Mouse (Mus musculus) MEL (cell line): ENCODE measurements around the gene Pde7b. TPM values are rescaled to one million over a fixed set of nuclear protein-coding genes. Genes with fewer than 3 reads are reported as not detected.

Experiments
- DNase-seq: peaks from one replicate; pipeline ENCODE4 v3.0.0; 2011; ENCODE audit warnings: low read depth, low spot score
- H3K27ac ChIP-seq: 2 replicates; pipeline ENCODE4 v1.5.1; 2012; ENCODE audit warnings: low read depth, mild to moderate bottlenecking, control low read depth, low read length, moderate library complexity; ENCODE audit not compliant: control insufficient read depth
- H3K27me3 ChIP-seq, 2 experiments: fragments of 150-350 bp in 1 of 2; sonication (generic) in 1 of 2; 2 replicates each; pipeline ENCODE4 v1.6.1; 2012; ENCODE audit warnings: low read length in 2 of 2, mild to moderate bottlenecking in 2 of 2, improper control_type of control experiment in 1 of 2, moderate library complexity in 1 of 2; ENCODE audit not compliant: insufficient read depth in 2 of 2, control insufficient read depth in 1 of 2
- H3K36me3 ChIP-seq, 2 experiments: 2 replicates each; pipeline ENCODE4 v1.6.1; 2012 to 2014; ENCODE audit warnings: low read length in 2 of 2, improper control_type of control experiment in 1 of 2, inconsistent platforms in 1 of 2, mild to moderate bottlenecking in 1 of 2; ENCODE audit not compliant: insufficient read depth in 2 of 2, control insufficient read depth in 1 of 2
- H3K4me1 ChIP-seq, 2 experiments: fragments of 150-350 bp in 1 of 2; sonication (generic) in 1 of 2; 2 replicates each; pipeline ENCODE4 v1.6.1; 2012; ENCODE audit warnings: low read length in 2 of 2, improper control_type of control experiment in 1 of 2, mild to moderate bottlenecking in 1 of 2; ENCODE audit not compliant: insufficient read depth in 2 of 2, control insufficient read depth in 1 of 2
- H3K4me3 ChIP-seq, 2 experiments: fragments of 150-350 bp in 1 of 2; sonication (generic) in 1 of 2; 2 replicates each; pipeline ENCODE4 v1.5.1; 2012; ENCODE audit warnings: low read depth in 2 of 2, low read length in 2 of 2, mild to moderate bottlenecking in 2 of 2, moderate library complexity in 2 of 2, control low read depth in 1 of 2, improper control_type of control experiment in 1 of 2; ENCODE audit not compliant: control insufficient read depth in 1 of 2, insufficient read depth in 1 of 2
- H3K79me2 ChIP-seq: 2 replicates; pipeline ENCODE4 v1.6.1; 2012; ENCODE audit warnings: mild to moderate bottlenecking, low read length, moderate library complexity; ENCODE audit not compliant: control insufficient read depth, poor library complexity, insufficient read depth
- H3K9ac ChIP-seq: 2 replicates; pipeline ENCODE4 v1.6.1; 2012; ENCODE audit warnings: low read depth, mild to moderate bottlenecking, control low read depth, low read length, moderate library complexity; ENCODE audit not compliant: control insufficient read depth, poor library complexity, severe bottlenecking
- H3K9me3 ChIP-seq: fragments of 150-350 bp; sonication (generic); replicated peaks from 2 replicates; pipeline ENCODE4 v1.6.1; 2012; ENCODE audit warnings: mild to moderate bottlenecking, low read length, improper control_type of control experiment, moderate library complexity; ENCODE audit not compliant: insufficient read depth
- CHD2 ChIP-seq: IDR thresholded peaks from 2 replicates; pipeline ENCODE4 v1.6.1; 2011; ENCODE audit warnings: low read length, improper control_type of control experiment
- E2F4 ChIP-seq: IDR thresholded peaks from 2 replicates; pipeline ENCODE4 v1.6.1; 2011; ENCODE audit warnings: low read depth, low read length, improper control_type of control experiment, borderline replicate concordance
- EP300 ChIP-seq, 2 experiments: IDR thresholded peaks; 2 replicates each; pipeline ENCODE4 v1.6.1; 2011; ENCODE audit warnings: improper control_type of control experiment in 2 of 2, low read length in 2 of 2, low read depth in 1 of 2, mild to moderate bottlenecking in 1 of 2
- ETS1 ChIP-seq: IDR thresholded peaks from 2 replicates; pipeline ENCODE4 v1.6.1; 2012; ENCODE audit warnings: low read depth, mild to moderate bottlenecking, inconsistent platforms, low read length, improper control_type of control experiment, moderate library complexity
- GATA1 ChIP-seq: IDR thresholded peaks from 2 replicates; pipeline ENCODE4 v1.6.1; 2011; ENCODE audit warnings: low read depth, low read length, improper control_type of control experiment
- JUND ChIP-seq: IDR thresholded peaks from 2 replicates; pipeline ENCODE4 v1.6.1; 2011; ENCODE audit warnings: low read depth, mild to moderate bottlenecking, improper control_type of control experiment, low read length
- KAT2A ChIP-seq: conservative IDR thresholded peaks from 2 replicates; pipeline ENCODE4 v1.6.1; 2012; ENCODE audit warnings: low read depth, low read length, improper control_type of control experiment, inconsistent platforms
- MEF2A ChIP-seq: IDR thresholded peaks from 2 replicates; pipeline ENCODE4 v1.6.1; 2014; ENCODE audit warnings: low read depth, mild to moderate bottlenecking, inconsistent platforms, low read length, improper control_type of control experiment; ENCODE audit not compliant: poor library complexity, insufficient replicate concordance, severe bottlenecking; ENCODE audit errors: extremely low read depth
- NELFE ChIP-seq: IDR thresholded peaks from 2 replicates; pipeline ENCODE4 v1.6.1; 2011; ENCODE audit warnings: low read depth, low read length, improper control_type of control experiment
- NRF1 ChIP-seq: IDR thresholded peaks from 2 replicates; pipeline ENCODE4 v1.6.1; 2014; ENCODE audit warnings: low read depth, mild to moderate bottlenecking, inconsistent platforms, low read length, improper control_type of control experiment, moderate library complexity; ENCODE audit not compliant: poor library complexity, insufficient read depth, severe bottlenecking
- POLR2A ChIP-seq, 2 experiments: IDR thresholded peaks; 2 replicates each; pipeline ENCODE4 v1.6.1; 2011 to 2012; ENCODE audit warnings: low read length in 2 of 2, mild to moderate bottlenecking in 2 of 2, control low read depth in 1 of 2, improper control_type of control experiment in 1 of 2, low read depth in 1 of 2, moderate library complexity in 1 of 2; ENCODE audit not compliant: control insufficient read depth in 1 of 2, insufficient read depth in 1 of 2, poor library complexity in 1 of 2
- POLR2AphosphoS5 ChIP-seq: IDR thresholded peaks from 2 replicates; pipeline ENCODE4 v1.6.1; 2012; ENCODE audit warnings: low read depth, borderline replicate concordance, mild to moderate bottlenecking, inconsistent platforms, low read length, moderate library complexity, mixed read lengths
- RAD21 ChIP-seq: IDR thresholded peaks from 2 replicates; pipeline ENCODE4 v1.6.1; 2011; ENCODE audit warnings: mild to moderate bottlenecking, low read depth, low read length, improper control_type of control experiment
- RCOR1 ChIP-seq: IDR thresholded peaks from 2 replicates; pipeline ENCODE4 v1.6.1; 2012; ENCODE audit warnings: low read depth, mild to moderate bottlenecking, inconsistent platforms, low read length, improper control_type of control experiment
- SIN3A ChIP-seq: IDR thresholded peaks from 2 replicates; pipeline ENCODE4 v1.6.1; 2012; ENCODE audit warnings: low read length, improper control_type of control experiment, inconsistent platforms
- TCF12 ChIP-seq: IDR thresholded peaks from 2 replicates; pipeline ENCODE4 v1.6.1; 2014; ENCODE audit warnings: low read depth, mild to moderate bottlenecking, inconsistent platforms, low read length, improper control_type of control experiment, moderate library complexity
- USF1 ChIP-seq: IDR thresholded peaks from 2 replicates; pipeline ENCODE4 v1.6.1; 2014; ENCODE audit warnings: low read depth, mild to moderate bottlenecking, inconsistent platforms, low read length, improper control_type of control experiment, moderate library complexity
- USF2 ChIP-seq, 2 experiments: IDR thresholded peaks; 2 replicates each; pipeline ENCODE4 v1.6.1; 2011 to 2012; ENCODE audit warnings: improper control_type of control experiment in 2 of 2, low read length in 2 of 2, borderline replicate concordance in 1 of 2, inconsistent platforms in 1 of 2, low read depth in 1 of 2, mild to moderate bottlenecking in 1 of 2; ENCODE audit not compliant: insufficient read depth in 1 of 2
- ZC3H11A ChIP-seq: IDR thresholded peaks from 2 replicates; pipeline ENCODE4 v1.6.1; 2012; ENCODE audit warnings: low read depth, mild to moderate bottlenecking, inconsistent platforms, low read length, improper control_type of control experiment
- ZKSCAN1 ChIP-seq: IDR thresholded peaks from 2 replicates; pipeline ENCODE4 v1.6.1; 2012; ENCODE audit warnings: low read depth, mild to moderate bottlenecking, inconsistent platforms, low read length, improper control_type of control experiment, moderate library complexity
- ZMIZ1 ChIP-seq: IDR thresholded peaks from 2 replicates; pipeline ENCODE4 v1.6.1; 2012; ENCODE audit warnings: low read depth, mild to moderate bottlenecking, inconsistent platforms, low read length, improper control_type of control experiment, moderate library complexity
- polyA plus RNA-seq, 2 experiments: library from polyadenylated mRNA; stranded (reverse) in 1 of 2; unstranded in 1 of 2; fragments of >175 nt in 1 of 2; fragments of >200 nt in 1 of 2; gene quantifications; 2 replicates each; pipeline versions ENCODE4 v1.2.1 to v1.2.4; 2012; ENCODE audit warnings: low replicate concordance in 2 of 2, low read depth in 1 of 2; ENCODE audit not compliant: insufficient read length in 2 of 2, insufficient read depth in 1 of 2, missing spikeins in 1 of 2
- total RNA-seq: library from RNA; depleted of rRNA; stranded (reverse); fragments of 300-350 nt; gene quantifications from 2 replicates; pipeline ENCODE4 v1.2.3, GENCODE M21; 2012

Pde7b gene
- total and polyA plus RNA-seq, 3 experiments: 0.04 TPM; not detected in 2

GRCm38 (mm10) chr10:20507069-20507468 lies 217.8 kb downstream of the Pde7b start:
- no peaks in the 10 kb centered on the region for H3K79me2 ChIP-seq
- no peaks in the 10 kb centered on the region for H3K36me3 ChIP-seq
- no peak overlapping the region for H3K4me3 ChIP-seq
- no peak overlapping the region for H3K27ac ChIP-seq
- H3K4me1 ChIP-seq: no peaks in the 10 kb centered on the region
- no peaks in the 10 kb centered on the region for H3K9me3 ChIP-seq
- H3K9ac ChIP-seq: no peak overlapping the region
- TF ChIP-seq E2F4 (no peak), USF1 (no peak), JUND (no peak), KAT2A (no peak), TCF12 (no peak), EP300 (IDR thresholded peaks at IDR 0.05; ENCODE audit: low read depth in 1 of 2, low read length in 2 of 2) (no peak), ZC3H11A (no peak), POLR2A (IDR thresholded peaks at IDR 0.05; ENCODE audit: control insufficient read depth in 1 of 2, insufficient read depth in 1 of 2, low read depth in 1 of 2, low read length in 2 of 2, poor library complexity in 1 of 2) (no peak), ZKSCAN1 (no peak), GATA1 (no peak), ETS1 (no peak), USF2 (IDR thresholded peaks at IDR 0.05; ENCODE audit: borderline replicate concordance in 1 of 2, insufficient read depth in 1 of 2, low read depth in 1 of 2, low read length in 2 of 2) (no peak), RCOR1 (no peak), RAD21 (no peak)
- DNase-seq: no peak
- peaks cover 0 to 4% of the 10 kb centered on the region in 2 experiments; a peak in 2 of 4 replicates for H3K27me3 ChIP-seq

- H3K4me3 ChIP-seq: no peak overlapping the region
- H3K9me3 ChIP-seq: no peaks in the 10 kb centered on the region
- no peaks in the 10 kb centered on the region for H3K36me3 ChIP-seq
- no peaks in the 10 kb centered on the region for H3K79me2 ChIP-seq
- no peak overlapping the region for H3K27ac ChIP-seq
- peaks cover 4 to 7% of the 10 kb centered on the region in 2 experiments for H3K27me3 ChIP-seq
- H3K4me1 ChIP-seq: no peaks in the 10 kb centered on the region
- no peak for TF ChIP-seq CHD2
- no peak for TF ChIP-seq MEF2A
- no peak for TF ChIP-seq JUND
- TF ChIP-seq ZMIZ1: no peak
- no peak for TF ChIP-seq NRF1
- no peak for TF ChIP-seq POLR2AphosphoS5
- no peak for TF ChIP-seq NELFE
- TF ChIP-seq ZKSCAN1: no peak
- no peak for TF ChIP-seq SIN3A
- TF ChIP-seq RCOR1: no peak
- no peak overlapping the region for H3K9ac ChIP-seq
- no peak for DNase-seq
Observed at GRCm38 (mm10) chr10:20505454-20505853, 219.4 kb downstream of the Pde7b start.
